Mouse (Mus musculus): Measurements from ENCODE around the gene Slc25a26. TPM values are rescaled to one million over a fixed set of nuclear protein-coding genes. Genes with fewer than 3 reads are reported as not detected.

The Slc25a26 gene
- polyA plus RNA-seq, 1 experiment: 5.0 TPM

DNA sequence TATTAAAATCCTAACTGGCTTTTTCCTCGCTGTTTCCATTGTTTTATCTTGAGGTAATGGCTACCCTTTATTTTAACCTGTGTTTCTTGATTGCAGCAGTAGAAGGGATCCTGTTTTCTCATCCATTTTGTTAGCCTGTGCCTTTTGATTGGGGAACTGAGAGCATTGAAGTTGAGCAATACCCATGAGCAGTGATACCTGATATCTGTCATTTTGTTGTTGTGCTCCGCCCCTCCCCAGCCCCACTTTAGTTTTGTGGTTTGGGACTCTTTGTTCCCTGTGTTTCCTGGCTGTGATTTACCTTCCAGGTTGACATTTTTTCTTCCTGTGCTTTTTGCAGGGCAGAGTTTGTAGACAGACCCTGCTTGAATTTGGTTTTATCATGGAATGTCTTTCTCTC is 67.9 kb downstream of the Slc25a26 start:
- no peak overlapping the region for H3K4me3 ChIP-seq (ENCODE audit: low read depth, low read length)
- 85% methylated on average over 2 of the region's 2 CpGs for whole genome bisulfite sequencing
- no peak for TF ChIP-seq POLR2A (IDR thresholded peaks at IDR 0.05; ENCODE audit: low read depth, low read length)
- TF ChIP-seq CTCF (IDR thresholded peaks at IDR 0.05; ENCODE audit: extremely low read depth, insufficient read length, insufficient replicate concordance, low read depth, low read length): no peak
- peaks cover 2% of the 10 kb centered on the region; the same call in 1 of the 2 replicates for H3K4me1 ChIP-seq (ENCODE audit: control insufficient read depth, insufficient read depth, insufficient read length, low read length)
- no peaks in the 10 kb centered on the region; the same call in 1 of the 2 replicates for H3K36me3 ChIP-seq (ENCODE audit: control insufficient read depth, insufficient read depth, low read length)
- H3K27ac ChIP-seq (ENCODE audit: insufficient read depth, low read depth, low read length): no peak overlapping the region
- H3K27me3 ChIP-seq (ENCODE audit: control insufficient read depth, insufficient read depth, low read length): no peaks in the 10 kb centered on the region

GRCm38 (mm10) chr6:94575526-94576166 is 75.5 kb downstream of the Slc25a26 start:
- H3K4me1 ChIP-seq (ENCODE audit: control insufficient read depth, insufficient read depth, insufficient read length, low read length): no peaks in the 10 kb centered on the region
- no peaks in the 10 kb centered on the region for H3K36me3 ChIP-seq (ENCODE audit: control insufficient read depth, insufficient read depth, low read length)
- no peak for TF ChIP-seq POLR2A (IDR thresholded peaks at IDR 0.05; ENCODE audit: low read depth, low read length)
- TF ChIP-seq CTCF (IDR thresholded peaks at IDR 0.05; ENCODE audit: extremely low read depth, insufficient read length, insufficient replicate concordance, low read depth, low read length): no peak
- H3K4me3 ChIP-seq (ENCODE audit: low read depth, low read length): no peak overlapping the region
- no peak overlapping the region for H3K27ac ChIP-seq (ENCODE audit: insufficient read depth, low read depth, low read length)
- no peaks in the 10 kb centered on the region for H3K27me3 ChIP-seq (ENCODE audit: control insufficient read depth, insufficient read depth, low read length)
- 78% methylated on average over 9 of the region's 9 CpGs for WGBS

DNA sequence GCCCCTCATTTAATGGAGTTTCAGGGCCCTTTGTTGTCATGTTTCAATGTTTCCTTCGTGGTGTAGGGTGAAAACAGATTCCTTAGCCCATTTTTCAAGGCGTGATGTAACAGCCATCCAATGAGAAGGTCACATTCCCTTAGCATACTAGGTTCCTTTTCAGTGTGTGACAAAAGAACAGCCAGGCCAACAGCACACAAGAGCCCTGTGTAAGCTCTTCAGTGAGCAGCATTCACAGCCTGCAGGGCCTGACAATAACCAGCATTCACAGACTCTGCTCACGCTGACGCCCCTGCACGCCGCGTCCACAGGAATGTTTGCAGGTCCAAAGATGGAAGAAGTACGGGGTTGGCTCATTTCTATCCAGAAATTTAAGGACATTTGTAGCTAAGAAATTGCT is 77.9 kb downstream of the Slc25a26 start:
- Histone ChIP-seq H3K4me1 (ENCODE audit: control insufficient read depth, insufficient read depth, insufficient read length, low read length) (no peaks in the 10 kb centered on the region), H3K27me3 (ENCODE audit: control insufficient read depth, insufficient read depth, low read length) (no peaks in the 10 kb centered on the region), H3K4me3 (ENCODE audit: low read depth, low read length) (no peak overlapping the region), H3K36me3 (ENCODE audit: control insufficient read depth, insufficient read depth, low read length) (no peaks in the 10 kb centered on the region), H3K27ac (ENCODE audit: insufficient read depth, low read depth, low read length) (no peak overlapping the region)
- TF ChIP-seq CTCF (IDR thresholded peaks at IDR 0.05; ENCODE audit: extremely low read depth, insufficient read length, insufficient replicate concordance, low read depth, low read length): no peak
- TF ChIP-seq POLR2A (IDR thresholded peaks at IDR 0.05; ENCODE audit: low read depth, low read length): no peak
- 90% methylated on average over 8 of the region's 8 CpGs for WGBS

GRCm38 (mm10) chr6:94582055-94582454 is 81.9 kb downstream of the Slc25a26 start:
- WGBS: 80% methylated on average over 9 of the region's 9 CpGs

GRCm38 (mm10) chr6:94584147-94584695 is 84.1 kb downstream of the Slc25a26 start:
- Histone ChIP-seq H3K4me3 (ENCODE audit: low read depth, low read length) (no peak overlapping the region), H3K4me1 (ENCODE audit: control insufficient read depth, insufficient read depth, insufficient read length, low read length) (no peaks in the 10 kb centered on the region), H3K27me3 (ENCODE audit: control insufficient read depth, insufficient read depth, low read length) (no peaks in the 10 kb centered on the region), H3K27ac (ENCODE audit: insufficient read depth, low read depth, low read length) (no peak overlapping the region), H3K36me3 (ENCODE audit: control insufficient read depth, insufficient read depth, low read length) (no peaks in the 10 kb centered on the region)
- 97% methylated on average over 9 of the region's 9 CpGs for WGBS
- TF ChIP-seq CTCF (IDR thresholded peaks at IDR 0.05; ENCODE audit: extremely low read depth, insufficient read length, insufficient replicate concordance, low read depth, low read length) (no peak), POLR2A (IDR thresholded peaks at IDR 0.05; ENCODE audit: low read depth, low read length) (no peak)

More at GRCm38 (mm10) chr6:94582055-94582454, 81.9 kb downstream of the Slc25a26 start:
- Histone ChIP-seq H3K4me1 (ENCODE audit: control insufficient read depth, insufficient read depth, insufficient read length, low read length) (no peaks in the 10 kb centered on the region), H3K27ac (ENCODE audit: insufficient read depth, low read depth, low read length) (no peak overlapping the region), H3K4me3 (ENCODE audit: low read depth, low read length) (no peak overlapping the region), H3K27me3 (ENCODE audit: control insufficient read depth, insufficient read depth, low read length) (no peaks in the 10 kb centered on the region), H3K36me3 (ENCODE audit: control insufficient read depth, insufficient read depth, low read length) (no peaks in the 10 kb centered on the region)
- TF ChIP-seq POLR2A (IDR thresholded peaks at IDR 0.05; ENCODE audit: low read depth, low read length) (no peak), CTCF (IDR thresholded peaks at IDR 0.05; ENCODE audit: extremely low read depth, insufficient read length, insufficient replicate concordance, low read depth, low read length) (no peak)

- Histone ChIP-seq H3K27me3 (ENCODE audit: control insufficient read depth, insufficient read depth, low read length) (no peaks in the 10 kb centered on the region), H3K36me3 (ENCODE audit: control insufficient read depth, insufficient read depth, low read length) (no peaks in the 10 kb centered on the region), H3K4me3 (ENCODE audit: low read depth, low read length) (no peak overlapping the region), H3K4me1 (ENCODE audit: control insufficient read depth, insufficient read depth, insufficient read length, low read length) (no peaks in the 10 kb centered on the region), H3K27ac (ENCODE audit: insufficient read depth, low read depth, low read length) (no peak overlapping the region)
- no peak for TF ChIP-seq CTCF (IDR thresholded peaks at IDR 0.05; ENCODE audit: extremely low read depth, insufficient read length, insufficient replicate concordance, low read depth, low read length)
- no peak for TF ChIP-seq POLR2A (IDR thresholded peaks at IDR 0.05; ENCODE audit: low read depth, low read length)
- WGBS: 89% methylated on average over 4 of the region's 4 CpGs
Observed at GRCm38 (mm10) chr6:94584976-94585375, 84.8 kb downstream of the Slc25a26 start.

- H3K27me3 ChIP-seq (ENCODE audit: control insufficient read depth, insufficient read depth, low read length): no peaks in the 10 kb centered on the region
- H3K27ac ChIP-seq (ENCODE audit: insufficient read depth, low read depth, low read length): no peak overlapping the region
- 86% methylated on average over 4 of the region's 4 CpGs for WGBS
- TF ChIP-seq POLR2A (IDR thresholded peaks at IDR 0.05; ENCODE audit: low read depth, low read length) (no peak), CTCF (IDR thresholded peaks at IDR 0.05; ENCODE audit: extremely low read depth, insufficient read length, insufficient replicate concordance, low read depth, low read length) (no peak)
- H3K36me3 ChIP-seq (ENCODE audit: control insufficient read depth, insufficient read depth, low read length): no peaks in the 10 kb centered on the region
- peaks cover 3% of the 10 kb centered on the region for H3K4me1 ChIP-seq (ENCODE audit: control insufficient read depth, insufficient read depth, insufficient read length, low read length)
- no peak overlapping the region for H3K4me3 ChIP-seq (ENCODE audit: low read depth, low read length)
Observed at GRCm38 (mm10) chr6:94588365-94588764, 88.2 kb downstream of the Slc25a26 start.

All from small intestine, adult 2 months (tissue).